Mouse (Mus musculus): Measurements from ENCODE around the gene Tmod3. TPM values are rescaled to one million over a fixed set of nuclear protein-coding genes. Genes with fewer than 3 reads are reported as not detected.
"Not testable (repeated sequence)": the region's sequence is repeated elsewhere in the genome, so short reads cannot be mapped to it uniquely, and the experiment has no call there.

Gene Tmod3
- polyA plus RNA-seq, 1 experiment, result 20.1 TPM

- H3K4me1 ChIP-seq (ENCODE audit: control insufficient read depth, insufficient read depth, low read length), result no peaks in the 10 kb centered on the region
- DNase-seq, result no peak
- H3K27ac ChIP-seq (ENCODE audit: insufficient read depth, low read depth, low read length), result no peak overlapping the region
Observed at GRCm38 (mm10) chr9:75534431-75534962, 25.0 kb downstream of the Tmod3 start.

GRCm38 (mm10) chr9:75532989-75533388, 26.5 kb downstream of the Tmod3 start:
- H3K4me3 ChIP-seq (ENCODE audit: insufficient read depth, low read depth, low read length); H3K36me3 ChIP-seq (ENCODE audit: control insufficient read depth, insufficient read depth, low read length); DNase-seq; H3K27me3 ChIP-seq (replicated peaks; ENCODE audit: control insufficient read depth, insufficient read depth, low read length); H3K27ac ChIP-seq (ENCODE audit: insufficient read depth, low read depth, low read length); H3K4me1 ChIP-seq (ENCODE audit: control insufficient read depth, insufficient read depth, low read length): not testable (repeated sequence)
- WGBS, result 73% methylated on average over 9 of the region's 9 CpGs

More at GRCm38 (mm10) chr9:75534431-75534962, 25.0 kb downstream of the Tmod3 start:
- H3K4me3 ChIP-seq (ENCODE audit: insufficient read depth, low read depth, low read length), result no peak overlapping the region
- H3K36me3 ChIP-seq (ENCODE audit: control insufficient read depth, insufficient read depth, low read length), result peaks cover 2% of the 10 kb centered on the region; the same call in 1 of the 2 replicates
- no peaks in the 10 kb centered on the region for H3K27me3 ChIP-seq (replicated peaks; ENCODE audit: control insufficient read depth, insufficient read depth, low read length)
- TF ChIP-seq POLR2A (IDR thresholded peaks at IDR 0.05; ENCODE audit: low read depth, low read length), result no peak
- TF ChIP-seq CTCF (conservative IDR thresholded peaks at IDR 0.05; ENCODE audit: insufficient read depth, insufficient read length, low read depth, low read length), result no peak
- 85% methylated on average over 8 of the region's 8 CpGs for WGBS

- H3K27ac ChIP-seq (ENCODE audit: insufficient read depth, low read depth, low read length), result no peak overlapping the region
- WGBS, result 76% methylated on average over 7 of the region's 7 CpGs
- no peaks in the 10 kb centered on the region for H3K4me1 ChIP-seq (ENCODE audit: control insufficient read depth, insufficient read depth, low read length)
- H3K4me3 ChIP-seq (ENCODE audit: insufficient read depth, low read depth, low read length), result no peak overlapping the region
- no peak for DNase-seq
- peaks cover 4% of the 10 kb centered on the region for H3K36me3 ChIP-seq (ENCODE audit: control insufficient read depth, insufficient read depth, low read length)
- no peaks in the 10 kb centered on the region for H3K27me3 ChIP-seq (replicated peaks; ENCODE audit: control insufficient read depth, insufficient read depth, low read length)
- TF ChIP-seq POLR2A (IDR thresholded peaks at IDR 0.05; ENCODE audit: low read depth, low read length) (no peak), CTCF (conservative IDR thresholded peaks at IDR 0.05; ENCODE audit: insufficient read depth, insufficient read length, low read depth, low read length) (no peak)
Observed at GRCm38 (mm10) chr9:75532461-75532860, 27.0 kb downstream of the Tmod3 start.

- 66% methylated on average over 5 of the region's 5 CpGs for WGBS
- Histone ChIP-seq H3K36me3 (ENCODE audit: control insufficient read depth, insufficient read depth, low read length) (peaks cover 4% of the 10 kb centered on the region), H3K27me3 (replicated peaks; ENCODE audit: control insufficient read depth, insufficient read depth, low read length) (no peaks in the 10 kb centered on the region), H3K27ac (ENCODE audit: insufficient read depth, low read depth, low read length) (no peak overlapping the region), H3K4me3 (ENCODE audit: insufficient read depth, low read depth, low read length) (no peak overlapping the region), H3K4me1 (ENCODE audit: control insufficient read depth, insufficient read depth, low read length) (no peaks in the 10 kb centered on the region)
- no peak for TF ChIP-seq POLR2A (IDR thresholded peaks at IDR 0.05; ENCODE audit: low read depth, low read length)
- no peak for TF ChIP-seq CTCF (conservative IDR thresholded peaks at IDR 0.05; ENCODE audit: insufficient read depth, insufficient read length, low read depth, low read length)
- no peak for DNase-seq
Observed at GRCm38 (mm10) chr9:75529358-75529757, 30.1 kb downstream of the Tmod3 start.

- no peak overlapping the region for H3K4me3 ChIP-seq (ENCODE audit: insufficient read depth, low read depth, low read length)
- 98% methylated on average over 9 of the region's 9 CpGs for WGBS
Observed at GRCm38 (mm10) chr9:75528096-75528495, 31.4 kb downstream of the Tmod3 start.

GRCm38 (mm10) chr9:75527368-75528059, 31.9 kb downstream of the Tmod3 start:
- Histone ChIP-seq H3K4me3 (ENCODE audit: insufficient read depth, low read depth, low read length) (no peak overlapping the region), H3K27ac (ENCODE audit: insufficient read depth, low read depth, low read length) (no peak overlapping the region), H3K36me3 (ENCODE audit: control insufficient read depth, insufficient read depth, low read length) (peaks cover 4% of the 10 kb centered on the region), H3K4me1 (ENCODE audit: control insufficient read depth, insufficient read depth, low read length) (no peaks in the 10 kb centered on the region), H3K27me3 (replicated peaks; ENCODE audit: control insufficient read depth, insufficient read depth, low read length) (no peaks in the 10 kb centered on the region)
- WGBS, result 75% methylated on average over 13 of the region's 13 CpGs
- TF ChIP-seq CTCF (conservative IDR thresholded peaks at IDR 0.05; ENCODE audit: insufficient read depth, insufficient read length, low read depth, low read length) (no peak), POLR2A (IDR thresholded peaks at IDR 0.05; ENCODE audit: low read depth, low read length) (no peak)
- DNase-seq, result peak; percentile 59

More at GRCm38 (mm10) chr9:75528096-75528495, 31.4 kb downstream of the Tmod3 start:
- H3K27me3 ChIP-seq (replicated peaks; ENCODE audit: control insufficient read depth, insufficient read depth, low read length), result no peaks in the 10 kb centered on the region
- DNase-seq, result no peak
- H3K36me3 ChIP-seq (ENCODE audit: control insufficient read depth, insufficient read depth, low read length), result peaks cover 4% of the 10 kb centered on the region
- TF ChIP-seq POLR2A (IDR thresholded peaks at IDR 0.05; ENCODE audit: low read depth, low read length) (no peak), CTCF (conservative IDR thresholded peaks at IDR 0.05; ENCODE audit: insufficient read depth, insufficient read length, low read depth, low read length) (0 out of 2 replicates have a peak, but pooled peaks have one; percentile 5)
- H3K27ac ChIP-seq (ENCODE audit: insufficient read depth, low read depth, low read length), result no peak overlapping the region
- H3K4me1 ChIP-seq (ENCODE audit: control insufficient read depth, insufficient read depth, low read length), result no peaks in the 10 kb centered on the region

- no peak for TF ChIP-seq POLR2A (IDR thresholded peaks at IDR 0.05; ENCODE audit: low read depth, low read length)
- no peak for TF ChIP-seq CTCF (conservative IDR thresholded peaks at IDR 0.05; ENCODE audit: insufficient read depth, insufficient read length, low read depth, low read length)
- Histone ChIP-seq H3K27me3 (replicated peaks; ENCODE audit: control insufficient read depth, insufficient read depth, low read length) (no peaks in the 10 kb centered on the region), H3K36me3 (ENCODE audit: control insufficient read depth, insufficient read depth, low read length) (no peaks in the 10 kb centered on the region; the same call in 1 of the 2 replicates), H3K4me1 (ENCODE audit: control insufficient read depth, insufficient read depth, low read length) (no peaks in the 10 kb centered on the region), H3K27ac (ENCODE audit: insufficient read depth, low read depth, low read length) (no peak overlapping the region), H3K4me3 (ENCODE audit: insufficient read depth, low read depth, low read length) (no peak overlapping the region)
- WGBS, result 75% methylated on average over 6 of the region's 6 CpGs
- DNase-seq, result peak; percentile 28
Observed at GRCm38 (mm10) chr9:75523646-75524045, 35.8 kb downstream of the Tmod3 start.
